Mouse (Mus musculus): ENCODE results near the gene Trpt1. TPM values are rescaled to one million over a fixed set of nuclear protein-coding genes. Genes with fewer than 3 reads are reported as not detected.
A peak's percentile ranks its signal among the peaks of the same experiment; 100 is the strongest.

Gene Trpt1
- total and polyA plus RNA-seq, 2 experiments from 2014 or later = 19.8 to 28.1 TPM

- Histone ChIP-seq H3K4me2 (ENCODE audit: low read depth, low read length, poor library complexity, severe bottlenecking) (peak overlapping the region; percentile 62), H3K36me3 (ENCODE audit: insufficient read depth, low read length) (no peaks in the 10 kb centered on the region), H3K9me3 (ENCODE audit: low read length) (no peaks in the 10 kb centered on the region), H3K9ac (replicated peaks; ENCODE audit: low read length, poor library complexity, severe bottlenecking) (peak overlapping the region; percentile 82), H3K4me3 (ENCODE audit: low read depth, low read length) (peak overlapping the region; percentile 82), H3K27ac (ENCODE audit: low read depth, low read length) (peak overlapping the region; percentile 90), H3K27me3 (ENCODE audit: insufficient read depth, low read length) (no peaks in the 10 kb centered on the region), H3K4me1 (ENCODE audit: insufficient read depth, low read length) (peaks cover 3% of the 10 kb centered on the region; the same call in 1 of the 2 replicates)
- TF ChIP-seq CTCF (IDR thresholded peaks at IDR 0.05) = no peak
- WGBS = 2% methylated on average over 33 of the region's 35 CpGs
- DNase-seq (ENCODE audit: low spot score) = peak; percentile 64
- ATAC-seq (ENCODE audit: low FRiP score) = peak; percentile 25
These were observed 43.3 kb downstream of the Trpt1 start for GRCm38 (mm10) chr19:7039088-7039720.

GRCm38 (mm10) chr19:7039841-7040636, 44.1 kb downstream of the Trpt1 start, which contains the start of gene Stip1:
TSS of gene Stip1 (minus strand) at chr19:7039967.
- TF ChIP-seq CTCF (IDR thresholded peaks at IDR 0.05) = peak; percentile 69
- under 1% methylated on average over 47 of the region's 49 CpGs for WGBS

GRCm38 (mm10) chr19:7040637-7041130, 44.8 kb downstream of the Trpt1 start:
- Histone ChIP-seq H3K9ac (replicated peaks; ENCODE audit: low read length, poor library complexity, severe bottlenecking) (peak overlapping the region; percentile 61), H3K27me3 (ENCODE audit: insufficient read depth, low read length) (no peaks in the 10 kb centered on the region), H3K4me3 (ENCODE audit: low read depth, low read length) (peak overlapping the region; percentile 45), H3K4me2 (ENCODE audit: low read depth, low read length, poor library complexity, severe bottlenecking) (peak overlapping the region; percentile 83), H3K9me3 (ENCODE audit: low read length) (no peaks in the 10 kb centered on the region), H3K27ac (ENCODE audit: low read depth, low read length) (peak overlapping the region; percentile 93), H3K36me3 (ENCODE audit: insufficient read depth, low read length) (no peaks in the 10 kb centered on the region), H3K4me1 (ENCODE audit: insufficient read depth, low read length) (peaks cover 3% of the 10 kb centered on the region; the same call in 1 of the 2 replicates)
- no peak for TF ChIP-seq CTCF (IDR thresholded peaks at IDR 0.05)
- DNase-seq (ENCODE audit: low spot score) = no peak
- WGBS = 24% methylated on average over 13 of the region's 13 CpGs
- ATAC-seq (ENCODE audit: low FRiP score) = no peak

More at GRCm38 (mm10) chr19:7039841-7040636, 44.1 kb downstream of the Trpt1 start, which contains the start of gene Stip1:
- Histone ChIP-seq H3K27me3 (ENCODE audit: insufficient read depth, low read length) (no peaks in the 10 kb centered on the region), H3K4me1 (ENCODE audit: insufficient read depth, low read length) (peaks cover 3% of the 10 kb centered on the region; the same call in 1 of the 2 replicates), H3K36me3 (ENCODE audit: insufficient read depth, low read length) (no peaks in the 10 kb centered on the region), H3K4me2 (ENCODE audit: low read depth, low read length, poor library complexity, severe bottlenecking) (peak within 1 kb of the TSS; percentile 83), H3K4me3 (ENCODE audit: low read depth, low read length) (peak within 1 kb of the TSS; percentile 82), H3K9ac (replicated peaks; ENCODE audit: low read length, poor library complexity, severe bottlenecking) (peak within 1 kb of the TSS; percentile 82), H3K9me3 (ENCODE audit: low read length) (no peaks in the 10 kb centered on the region), H3K27ac (ENCODE audit: low read depth, low read length) (peak within 1 kb of the TSS; percentile 93)
- peak; percentile 100 for DNase-seq (ENCODE audit: low spot score)
- ATAC-seq (ENCODE audit: low FRiP score) = peak; percentile 99

DNA sequence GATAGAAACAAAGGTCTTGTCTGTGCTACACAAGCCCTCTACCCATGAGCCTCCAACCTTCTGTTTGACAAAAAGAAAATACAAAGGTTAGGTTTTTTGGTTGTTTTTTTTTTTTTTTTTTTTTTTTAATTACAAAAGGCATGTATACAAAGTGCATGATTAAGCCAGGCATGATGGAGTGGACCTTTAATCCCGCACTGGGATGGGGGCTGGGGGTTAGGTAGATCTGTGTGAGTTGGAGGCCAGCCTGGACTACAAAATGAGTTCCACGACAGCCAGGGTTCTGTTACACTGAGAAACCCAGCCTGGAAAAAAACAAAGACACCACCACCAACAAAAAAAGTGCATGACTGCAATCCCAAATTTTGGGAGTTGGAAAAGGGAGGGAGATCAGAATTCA, 45.2 kb downstream of the Trpt1 start:
- no peak overlapping the region for H3K4me2 ChIP-seq (ENCODE audit: low read depth, low read length, poor library complexity, severe bottlenecking)
- no peak for ATAC-seq (ENCODE audit: low FRiP score)
- 87% methylated on average over 2 of the region's 2 CpGs for WGBS
- peaks cover 3% of the 10 kb centered on the region; the same call in 1 of the 2 replicates for H3K4me1 ChIP-seq (ENCODE audit: insufficient read depth, low read length)
- no peaks in the 10 kb centered on the region for H3K36me3 ChIP-seq (ENCODE audit: insufficient read depth, low read length)
- TF ChIP-seq CTCF (IDR thresholded peaks at IDR 0.05) = no peak
- H3K4me3 ChIP-seq (ENCODE audit: low read depth, low read length) = no peak overlapping the region
- no peak overlapping the region for H3K9ac ChIP-seq (replicated peaks; ENCODE audit: low read length, poor library complexity, severe bottlenecking)
- no peaks in the 10 kb centered on the region for H3K9me3 ChIP-seq (ENCODE audit: low read length)
- no peak for DNase-seq (ENCODE audit: low spot score)
- no peaks in the 10 kb centered on the region for H3K27me3 ChIP-seq (ENCODE audit: insufficient read depth, low read length)
- H3K27ac ChIP-seq (ENCODE audit: low read depth, low read length) = peak overlapping the region; percentile 93; the same call in 1 of the 2 replicates

DNA sequence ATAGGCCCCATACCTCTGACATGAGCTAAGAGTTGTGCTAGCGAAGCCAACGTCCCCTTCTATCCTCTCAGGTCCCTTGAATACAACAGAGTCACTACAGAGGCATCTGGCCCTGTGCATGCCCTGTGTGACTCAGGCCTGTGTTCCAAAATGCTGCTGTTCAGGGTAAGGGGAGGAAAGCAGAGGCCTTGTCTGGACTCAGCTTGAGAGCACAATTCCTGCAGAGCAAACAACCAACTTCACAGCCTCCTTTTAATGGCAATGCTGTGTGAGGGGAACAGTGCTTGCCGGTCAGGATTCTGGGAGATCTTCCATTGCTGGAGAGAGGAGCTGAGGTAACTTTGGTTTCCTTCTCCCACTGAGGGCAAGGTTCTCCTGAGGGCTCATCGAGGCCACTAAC, 48.3 kb downstream of the Trpt1 start:
- Histone ChIP-seq H3K9me3 (ENCODE audit: low read length) (no peaks in the 10 kb centered on the region), H3K9ac (replicated peaks; ENCODE audit: low read length, poor library complexity, severe bottlenecking) (no peak overlapping the region), H3K27me3 (ENCODE audit: insufficient read depth, low read length) (no peaks in the 10 kb centered on the region), H3K4me2 (ENCODE audit: low read depth, low read length, poor library complexity, severe bottlenecking) (no peak overlapping the region), H3K4me3 (ENCODE audit: low read depth, low read length) (no peak overlapping the region), H3K36me3 (ENCODE audit: insufficient read depth, low read length) (no peaks in the 10 kb centered on the region), H3K27ac (ENCODE audit: low read depth, low read length) (no peak overlapping the region), H3K4me1 (ENCODE audit: insufficient read depth, low read length) (no peaks in the 10 kb centered on the region)
- 68% methylated on average over 4 of the region's 4 CpGs for WGBS
- ATAC-seq (ENCODE audit: low FRiP score) = no peak
- DNase-seq (ENCODE audit: low spot score) = no peak
- no peak for TF ChIP-seq CTCF (IDR thresholded peaks at IDR 0.05)

Measured in midbrain, postnatal 0 days (tissue).